Mouse (Mus musculus): ENCODE measurements around the gene Crkl. TPM values are rescaled to one million over a fixed set of nuclear protein-coding genes. Genes with fewer than 3 reads are reported as not detected.
A peak's percentile ranks its signal among the peaks of the same experiment; 100 is the strongest.

Crkl gene
- polyA plus RNA-seq, 1 experiment from 2014 or later, result 29.9 TPM

DNA sequence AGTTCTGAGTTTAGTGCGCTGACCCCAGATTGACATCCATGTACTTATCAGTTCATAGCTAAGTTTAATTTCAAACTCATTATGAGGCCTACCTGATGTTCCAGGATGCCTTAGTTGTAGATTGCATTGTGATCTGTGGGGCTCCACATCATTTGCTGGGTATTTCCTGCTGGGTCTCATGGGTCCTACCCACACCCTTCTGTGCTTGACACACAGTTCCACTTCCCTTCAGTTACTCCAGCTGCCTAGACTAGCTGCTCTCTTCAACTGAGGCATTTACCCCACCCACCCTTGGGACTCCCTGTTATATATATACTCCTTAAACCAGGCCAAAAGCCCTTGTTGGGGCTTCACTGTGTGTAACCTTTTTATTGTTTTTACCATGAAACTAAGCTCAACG, 42.7 kb upstream of the Crkl start:
- no peak overlapping the region for H3K4me3 ChIP-seq (ENCODE audit: low read depth, low read length)
- H3K27me3 ChIP-seq (replicated peaks; ENCODE audit: control insufficient read depth, insufficient read depth, low read length), result no peaks in the 10 kb centered on the region
- ATAC-seq, result no peak
- no peaks in the 10 kb centered on the region for H3K9me3 ChIP-seq (ENCODE audit: control insufficient read depth)
- no peak overlapping the region; the same call in 1 of the 2 replicates for H3K27ac ChIP-seq (ENCODE audit: low read depth, low read length)
- H3K9ac ChIP-seq (ENCODE audit: low read depth, low read length), result no peak overlapping the region
- no peak overlapping the region for H3K4me2 ChIP-seq (replicated peaks; ENCODE audit: low read depth)
- WGBS, result 92% methylated on average over 2 of the region's 2 CpGs
- peaks cover 5% of the 10 kb centered on the region; the same call in 1 of the 2 replicates for H3K36me3 ChIP-seq (ENCODE audit: control insufficient read depth, insufficient read depth)
- H3K4me1 ChIP-seq (replicated peaks; ENCODE audit: control insufficient read depth, insufficient read depth, low read length), result peaks cover 3% of the 10 kb centered on the region; the same call in 1 of the 2 replicates
- TF ChIP-seq CTCF (IDR thresholded peaks at IDR 0.05; ENCODE audit: low read depth), result no peak

DNA sequence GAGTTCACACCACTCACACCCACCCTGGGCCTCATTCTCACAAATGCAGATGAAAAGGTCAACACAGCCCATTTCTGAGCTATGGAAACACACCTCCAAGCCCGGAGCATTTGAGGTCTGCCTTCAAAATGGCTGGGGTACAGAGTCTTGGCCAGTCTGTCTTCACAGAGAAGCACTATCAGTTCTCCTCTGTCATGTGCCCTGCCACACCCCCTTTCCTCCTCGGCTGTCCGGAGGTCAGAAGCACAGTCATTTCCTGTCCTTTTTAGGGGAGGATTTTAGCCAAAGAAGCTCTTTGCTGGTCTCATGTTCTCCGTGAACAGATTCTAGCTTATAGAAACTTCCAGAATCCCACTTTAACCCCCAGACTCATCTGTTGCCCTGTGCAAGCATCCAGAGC, 41.6 kb upstream of the Crkl start:
- peak; percentile 11; the same call in 1 of the 2 replicates for ATAC-seq
- 27% methylated on average over 4 of the region's 4 CpGs for WGBS
- H3K36me3 ChIP-seq (ENCODE audit: control insufficient read depth, insufficient read depth), result peaks cover 5% of the 10 kb centered on the region; the same call in 1 of the 2 replicates
- H3K9ac ChIP-seq (ENCODE audit: low read depth, low read length), result 0 out of 2 replicates have a peak overlapping the region, but pooled peaks have one; percentile 0
- H3K4me3 ChIP-seq (ENCODE audit: low read depth, low read length), result no peak overlapping the region
- no peaks in the 10 kb centered on the region for H3K9me3 ChIP-seq (ENCODE audit: control insufficient read depth)
- no peak for TF ChIP-seq CTCF (IDR thresholded peaks at IDR 0.05; ENCODE audit: low read depth)
- peaks cover 3% of the 10 kb centered on the region; the same call in 1 of the 2 replicates for H3K4me1 ChIP-seq (replicated peaks; ENCODE audit: control insufficient read depth, insufficient read depth, low read length)
- H3K27ac ChIP-seq (ENCODE audit: low read depth, low read length), result no peak overlapping the region
- H3K27me3 ChIP-seq (replicated peaks; ENCODE audit: control insufficient read depth, insufficient read depth, low read length), result no peaks in the 10 kb centered on the region
- H3K4me2 ChIP-seq (replicated peaks; ENCODE audit: low read depth), result peak overlapping the region; percentile 41

DNA sequence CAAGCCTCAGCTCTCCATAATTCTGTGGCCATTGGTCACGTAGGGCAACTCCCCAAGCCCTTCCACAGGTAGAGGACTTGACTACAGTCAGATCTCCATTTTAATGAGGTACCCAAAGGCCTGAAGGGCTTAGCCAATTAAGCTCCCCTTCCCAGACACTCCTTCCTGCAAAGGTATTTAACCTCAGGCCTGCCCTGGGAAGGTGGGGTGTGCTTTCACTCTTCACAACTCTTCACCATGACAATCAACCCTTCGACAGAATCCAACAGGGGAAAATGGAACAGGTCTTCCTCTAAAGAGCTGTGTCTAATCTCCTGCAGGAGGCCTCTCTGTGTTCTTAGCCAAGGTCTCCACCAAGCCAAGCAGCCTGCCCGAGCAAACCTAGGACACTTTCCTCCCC, 28.8 kb upstream of the Crkl start:
- Histone ChIP-seq H3K27me3 (replicated peaks; ENCODE audit: control insufficient read depth, insufficient read depth, low read length) (no peaks in the 10 kb centered on the region), H3K9ac (ENCODE audit: low read depth, low read length) (no peak overlapping the region), H3K36me3 (ENCODE audit: control insufficient read depth, insufficient read depth) (peaks cover 57% of the 10 kb centered on the region), H3K27ac (ENCODE audit: low read depth, low read length) (no peak overlapping the region), H3K4me1 (replicated peaks; ENCODE audit: control insufficient read depth, insufficient read depth, low read length) (no peaks in the 10 kb centered on the region), H3K4me2 (replicated peaks; ENCODE audit: low read depth) (no peak overlapping the region), H3K9me3 (ENCODE audit: control insufficient read depth) (no peaks in the 10 kb centered on the region), H3K4me3 (ENCODE audit: low read depth, low read length) (no peak overlapping the region)
- no peak for TF ChIP-seq CTCF (IDR thresholded peaks at IDR 0.05; ENCODE audit: low read depth)
- 82% methylated on average over 3 of the region's 3 CpGs for WGBS
- ATAC-seq, result no peak

DNA sequence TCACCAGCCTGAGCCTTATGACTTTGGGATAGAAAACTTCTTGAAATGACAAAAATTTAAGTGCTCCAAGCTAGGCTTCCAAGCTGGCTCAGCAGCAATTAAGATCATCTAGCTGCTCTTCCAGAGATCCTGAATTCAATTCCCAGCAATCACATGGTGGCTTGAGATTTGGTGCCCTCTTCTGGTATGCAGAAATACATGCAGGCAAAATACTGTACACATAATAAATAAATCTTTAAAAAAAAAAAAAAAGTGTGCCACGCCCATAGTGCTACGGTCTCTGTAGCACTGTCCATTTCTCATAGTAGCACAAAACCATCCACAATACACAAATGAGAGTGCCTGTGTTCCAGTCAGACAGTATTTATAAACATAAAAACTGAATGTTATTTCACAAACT, 19.2 kb upstream of the Crkl start:
- Histone ChIP-seq H3K9ac (ENCODE audit: low read depth, low read length) (no peak overlapping the region), H3K4me1 (replicated peaks; ENCODE audit: control insufficient read depth, insufficient read depth, low read length) (no peaks in the 10 kb centered on the region), H3K4me3 (ENCODE audit: low read depth, low read length) (no peak overlapping the region), H3K27me3 (replicated peaks; ENCODE audit: control insufficient read depth, insufficient read depth, low read length) (no peaks in the 10 kb centered on the region), H3K9me3 (ENCODE audit: control insufficient read depth) (no peaks in the 10 kb centered on the region), H3K4me2 (replicated peaks; ENCODE audit: low read depth) (no peak overlapping the region), H3K27ac (ENCODE audit: low read depth, low read length) (no peak overlapping the region), H3K36me3 (ENCODE audit: control insufficient read depth, insufficient read depth) (peaks cover 14% of the 10 kb centered on the region)
- no peak for ATAC-seq
- TF ChIP-seq CTCF (IDR thresholded peaks at IDR 0.05; ENCODE audit: low read depth), result peak; percentile 71
- 39% methylated on average over 2 of the region's 2 CpGs for WGBS

DNA sequence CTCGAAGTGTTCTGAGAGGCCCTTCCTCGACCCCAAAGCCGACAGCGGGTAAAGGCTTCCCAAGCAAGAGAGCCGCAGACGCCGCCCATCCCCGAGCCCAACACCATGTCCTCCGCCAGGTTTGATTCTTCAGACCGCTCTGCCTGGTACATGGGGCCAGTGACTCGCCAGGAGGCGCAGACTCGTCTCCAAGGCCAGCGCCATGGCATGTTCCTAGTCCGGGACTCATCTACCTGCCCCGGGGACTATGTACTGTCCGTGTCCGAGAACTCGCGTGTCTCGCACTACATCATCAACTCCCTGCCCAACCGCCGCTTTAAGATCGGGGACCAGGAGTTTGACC, 557 bp downstream of the Crkl start:
- H3K9ac ChIP-seq (ENCODE audit: low read depth, low read length), result peak overlapping the region; percentile 94
- H3K36me3 ChIP-seq (ENCODE audit: control insufficient read depth, insufficient read depth), result peaks cover 4% of the 10 kb centered on the region; the same call in 1 of the 2 replicates
- ATAC-seq, result peak; percentile 36
- H3K4me3 ChIP-seq (ENCODE audit: low read depth, low read length), result peak overlapping the region; percentile 99
- TF ChIP-seq CTCF (IDR thresholded peaks at IDR 0.05; ENCODE audit: low read depth), result peak; percentile 30
- peak overlapping the region; percentile 83 for H3K4me2 ChIP-seq (replicated peaks; ENCODE audit: low read depth)
- H3K27ac ChIP-seq (ENCODE audit: low read depth, low read length), result peak overlapping the region; percentile 88
- no peaks in the 10 kb centered on the region for H3K27me3 ChIP-seq (replicated peaks; ENCODE audit: control insufficient read depth, insufficient read depth, low read length)
- no peaks in the 10 kb centered on the region for H3K9me3 ChIP-seq (ENCODE audit: control insufficient read depth)
- WGBS, result 1% methylated on average over 24 of the region's 24 CpGs
- H3K4me1 ChIP-seq (replicated peaks; ENCODE audit: control insufficient read depth, insufficient read depth, low read length), result peaks cover 8% of the 10 kb centered on the region; the same call in 1 of the 2 replicates

DNA sequence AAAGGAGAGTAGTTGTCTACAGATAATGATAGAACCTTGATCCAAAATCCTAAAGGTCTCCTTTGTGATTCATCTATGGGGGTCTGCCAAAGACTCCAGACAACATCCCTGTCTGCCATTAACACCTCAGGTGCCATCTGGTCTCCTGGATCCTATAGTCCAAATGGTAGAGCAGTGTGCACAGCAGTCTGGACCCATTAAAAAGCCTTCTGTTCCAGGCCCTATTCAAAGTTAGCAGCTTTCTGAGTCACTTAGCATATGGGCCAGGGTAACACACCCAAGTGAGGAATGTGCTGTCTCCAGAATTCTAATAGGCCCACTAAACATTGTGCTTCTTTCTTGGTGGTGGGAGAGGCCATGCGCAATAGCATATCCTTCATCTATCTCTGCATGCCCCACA, 5.1 kb downstream of the Crkl start:
- ATAC-seq, result no peak
- Histone ChIP-seq H3K9ac (ENCODE audit: low read depth, low read length) (no peak overlapping the region), H3K4me3 (ENCODE audit: low read depth, low read length) (no peak overlapping the region), H3K27me3 (replicated peaks; ENCODE audit: control insufficient read depth, insufficient read depth, low read length) (no peaks in the 10 kb centered on the region), H3K9me3 (ENCODE audit: control insufficient read depth) (no peaks in the 10 kb centered on the region), H3K36me3 (ENCODE audit: control insufficient read depth, insufficient read depth) (peaks cover 5% of the 10 kb centered on the region; the same call in 1 of the 2 replicates), H3K27ac (ENCODE audit: low read depth, low read length) (no peak overlapping the region), H3K4me1 (replicated peaks; ENCODE audit: control insufficient read depth, insufficient read depth, low read length) (peaks cover 8% of the 10 kb centered on the region; the same call in 1 of the 2 replicates), H3K4me2 (replicated peaks; ENCODE audit: low read depth) (no peak overlapping the region)
- WGBS, result 97% methylated on average over 1 of the region's 1 CpGs
- TF ChIP-seq CTCF (IDR thresholded peaks at IDR 0.05; ENCODE audit: low read depth), result no peak

All from intestine, postnatal 0 days (tissue).